Mouse (Mus musculus) brain, embryonic 14.5 days (tissue): ENCODE measurements around the gene Tbx21. TPM values are rescaled to one million over a fixed set of nuclear protein-coding genes. Genes with fewer than 3 reads are reported as not detected.

Experiments used
- DNase-seq: peaks from one replicate; pipeline ENCODE4 v3.0.0-alpha.2; 2011; ENCODE audit warnings: low read depth
- CTCF ChIP-seq: fragments of 200-500 bp; IDR thresholded peaks from 2 replicates; pipeline ENCODE4 v1.5.1; 2012; ENCODE audit warnings: inconsistent platforms, mild to moderate bottlenecking, moderate library complexity, borderline replicate concordance; ENCODE audit not compliant: insufficient read depth, insufficient read length; ENCODE audit errors: extremely low read depth
- POLR2A ChIP-seq: fragments of 200-500 bp; IDR thresholded peaks from 2 replicates; pipeline ENCODE4 v1.6.1; 2012; ENCODE audit warnings: mild to moderate bottlenecking, inconsistent platforms, borderline replicate concordance; ENCODE audit not compliant: poor library complexity, insufficient read depth, insufficient read length, severe bottlenecking; ENCODE audit errors: extremely low read depth
- polyA plus RNA-seq: library from polyadenylated mRNA; depleted of rRNA; stranded (reverse); fragments of >200 nt; gene quantifications from 2 replicates; pipeline ENCODE4 v1.2.3, GENCODE M21; 2012

The Tbx21 gene
- polyA plus RNA-seq, 1 experiment = 0.12 TPM

GRCm38 (mm10) chr11:97147333-97147732 is 32.2 kb upstream of the Tbx21 start:
- no peak for DNase-seq
- TF ChIP-seq CTCF (no peak), POLR2A (no peak)

DNA sequence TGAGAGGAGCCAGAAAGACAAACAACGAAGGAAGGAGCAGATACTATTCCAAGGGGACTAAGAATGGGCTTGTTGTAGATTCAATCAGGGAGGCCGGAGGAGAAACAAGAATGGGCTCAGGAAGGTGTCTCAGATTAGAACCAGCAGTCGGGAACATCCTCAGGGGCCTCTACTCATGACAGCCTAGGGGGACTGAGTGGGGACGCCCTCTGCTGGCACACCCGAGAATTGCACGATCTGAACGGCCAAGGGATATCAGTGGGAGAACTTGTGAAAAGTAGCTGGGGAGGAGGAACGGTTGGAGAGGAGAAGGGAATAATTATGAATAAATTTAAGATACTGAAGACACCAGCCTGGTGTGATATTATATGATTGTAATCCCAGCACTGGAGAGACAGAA is 31.6 kb upstream of the Tbx21 start:
- peak; percentile 71 for DNase-seq
- peak; percentile 94 for TF ChIP-seq CTCF
- no peak for TF ChIP-seq POLR2A

GRCm38 (mm10) chr11:97145951-97146350 is 30.8 kb upstream of the Tbx21 start:
- TF ChIP-seq POLR2A = no peak
- no peak for TF ChIP-seq CTCF
- no peak for DNase-seq

- DNase-seq = no peak
- TF ChIP-seq CTCF (no peak), POLR2A (no peak)
Observed at GRCm38 (mm10) chr11:97145320-97145719, 30.2 kb upstream of the Tbx21 start.

DNA sequence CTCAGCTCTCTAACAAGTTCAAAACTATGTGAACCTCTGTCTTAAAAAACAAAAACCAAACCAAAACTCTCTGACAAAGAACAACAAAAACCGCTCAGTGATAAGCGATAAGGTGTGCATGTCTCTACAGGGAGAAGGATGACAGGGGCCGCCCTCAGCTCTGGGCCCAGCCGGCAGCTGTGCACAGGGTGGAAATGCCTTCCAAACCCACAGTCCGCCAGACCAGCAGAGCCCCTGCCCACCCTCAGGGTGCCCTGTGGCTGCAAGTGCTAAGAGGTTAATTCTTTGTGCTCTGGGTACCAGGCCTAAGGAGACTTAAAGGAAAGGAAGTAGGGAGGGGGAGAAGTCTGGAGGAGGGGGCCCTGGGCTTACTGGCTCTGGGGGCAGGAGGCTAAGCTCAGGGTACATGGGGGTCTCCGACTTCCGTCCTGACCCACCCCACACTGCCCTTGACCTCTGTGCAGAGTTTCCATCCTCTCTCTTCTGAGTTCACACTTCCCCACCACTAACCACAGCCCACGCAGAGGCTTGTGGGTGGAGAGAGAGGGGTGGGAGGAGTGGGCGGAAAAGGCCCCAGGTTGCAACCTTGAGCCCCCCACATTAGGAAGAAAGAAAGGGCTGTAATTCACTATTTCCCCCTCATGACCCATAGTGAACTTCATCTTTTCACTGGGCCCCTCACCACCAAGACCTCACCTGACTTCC is 28.2 kb upstream of the Tbx21 start:
- DNase-seq = no peak
- TF ChIP-seq CTCF (no peak), POLR2A (no peak)

- TF ChIP-seq POLR2A = no peak
- no peak for TF ChIP-seq CTCF
- DNase-seq = no peak
Observed at GRCm38 (mm10) chr11:97142159-97142608, 27.1 kb upstream of the Tbx21 start.

GRCm38 (mm10) chr11:97140811-97141210 is 25.7 kb upstream of the Tbx21 start:
- TF ChIP-seq CTCF = no peak
- TF ChIP-seq POLR2A = no peak
- DNase-seq = no peak

GRCm38 (mm10) chr11:97139256-97139655 is 24.1 kb upstream of the Tbx21 start:
- no peak for DNase-seq
- no peak for TF ChIP-seq CTCF
- no peak for TF ChIP-seq POLR2A

DNA sequence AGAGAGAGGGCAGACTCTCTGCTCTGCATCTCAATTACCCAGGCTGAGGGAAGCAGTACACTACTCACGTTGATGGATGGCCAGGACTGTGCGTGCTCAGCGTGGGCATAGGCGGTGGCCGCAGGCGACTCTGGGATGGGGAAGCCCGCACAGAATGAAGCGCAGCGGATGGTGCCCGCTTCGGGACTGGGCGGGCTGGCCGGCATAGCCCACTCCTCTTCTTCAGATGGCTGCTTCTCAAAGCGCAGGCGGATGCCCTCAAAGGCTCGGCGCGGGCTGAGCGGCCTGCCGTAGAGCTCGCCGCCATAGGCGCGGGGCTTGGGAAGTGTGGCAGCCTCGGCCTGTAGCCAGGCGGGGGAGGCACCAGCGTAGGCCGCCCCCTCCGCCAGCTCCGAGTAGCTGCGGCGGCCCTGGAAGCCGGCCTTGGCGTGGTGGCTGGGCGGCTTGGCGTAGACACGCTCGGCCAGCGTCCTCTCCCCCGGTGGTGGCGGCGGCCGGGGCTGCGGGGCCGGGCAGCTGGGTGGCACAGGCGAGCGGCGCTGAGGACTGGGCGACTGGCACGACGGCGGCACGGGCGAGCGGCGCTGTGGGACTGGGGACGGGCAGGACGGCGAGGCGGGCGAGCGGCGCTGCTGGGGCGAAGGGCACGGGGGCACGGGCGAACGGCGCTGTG is 23.6 kb upstream of the Tbx21 start:
- peak; percentile 71 for DNase-seq
- 0 out of 2 replicates have a peak, but pooled peaks have one; percentile 16 for TF ChIP-seq POLR2A
- TF ChIP-seq CTCF = no peak

DNA sequence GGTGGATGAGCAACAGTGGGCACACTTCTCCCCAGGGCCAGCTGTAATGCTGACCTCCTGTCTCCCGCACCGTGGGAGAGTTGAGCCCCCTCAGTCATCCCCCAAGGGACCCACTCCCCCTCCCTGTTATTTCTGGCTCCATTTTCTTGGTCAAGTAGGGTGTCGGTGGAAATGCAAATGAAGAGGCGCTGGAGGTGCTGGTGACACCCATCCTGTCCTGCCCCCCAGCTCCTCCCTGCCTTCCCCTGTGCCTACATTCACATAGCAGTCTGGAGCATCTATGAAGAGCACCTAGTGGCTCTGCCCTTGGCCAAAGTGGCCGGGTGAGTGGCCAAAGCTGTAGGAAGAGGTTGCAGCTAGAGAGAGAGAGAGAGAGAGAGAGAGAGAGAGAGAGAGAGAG is 18.1 kb upstream of the Tbx21 start:
- TF ChIP-seq CTCF = no peak
- DNase-seq = no peak

DNA sequence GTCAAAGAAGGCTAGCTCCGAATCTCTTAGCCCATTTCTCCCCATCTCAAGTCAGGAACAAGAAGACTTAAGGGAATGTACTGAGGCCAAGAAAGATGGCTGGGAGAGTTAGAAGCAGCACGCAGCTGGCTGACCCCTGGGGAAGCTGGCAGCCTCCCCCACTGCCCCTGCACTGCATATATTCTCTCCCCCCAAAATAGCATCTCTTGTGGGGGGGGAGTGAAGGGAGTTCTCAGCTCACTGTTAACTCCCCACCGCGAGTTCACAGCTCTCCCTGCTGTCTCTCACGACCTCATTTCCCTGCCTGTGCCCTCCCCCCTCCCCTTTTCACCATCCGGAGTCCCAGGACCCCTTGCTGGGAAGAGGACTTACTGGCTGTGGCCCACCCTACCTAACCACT is 17.1 kb upstream of the Tbx21 start:
- TF ChIP-seq POLR2A = no peak
- TF ChIP-seq CTCF = no peak
- DNase-seq = no peak

- TF ChIP-seq CTCF (no peak), POLR2A (no peak)
- DNase-seq = no peak
Observed at GRCm38 (mm10) chr11:97131683-97132082, 16.6 kb upstream of the Tbx21 start.
